Mouse (Mus musculus) CH12.LX (cell line): ENCODE measurements around the gene Ttyh2.

Source experiments
- BHLHE40 ChIP-seq: IDR thresholded peaks from 2 replicates; pipeline ENCODE4 v1.6.1; 2011; ENCODE audit warnings: mild to moderate bottlenecking, low read depth, low read length, improper control_type of control experiment
- CHD2 ChIP-seq: IDR thresholded peaks from 2 replicates; pipeline ENCODE4 v1.6.1; 2011; ENCODE audit warnings: low read length, improper control_type of control experiment
- CTCF ChIP-seq, 2 experiments: IDR thresholded peaks in 1 of 2; conservative IDR thresholded peaks in 1 of 2; 2 replicates each; pipeline ENCODE4 v1.5.1; 2011 to 2012; ENCODE audit warnings: low read depth in 2 of 2, low read length in 2 of 2, improper control_type of control experiment in 1 of 2, inconsistent platforms in 1 of 2, mild to moderate bottlenecking in 1 of 2, moderate library complexity in 1 of 2
- EP300 ChIP-seq: IDR thresholded peaks from 2 replicates; pipeline ENCODE4 v1.6.1; 2011; ENCODE audit warnings: low read length, improper control_type of control experiment
- JUN ChIP-seq: IDR thresholded peaks from 2 replicates; pipeline ENCODE4 v1.6.1; 2011; ENCODE audit warnings: low read depth, mild to moderate bottlenecking, low read length, improper control_type of control experiment, moderate library complexity; ENCODE audit not compliant: insufficient read depth
- JUND ChIP-seq: conservative IDR thresholded peaks from 2 replicates; pipeline ENCODE4 v1.6.1; 2011; ENCODE audit warnings: low read depth, low read length, improper control_type of control experiment
- POLR2A ChIP-seq: IDR thresholded peaks from 2 replicates; pipeline ENCODE4 v1.6.1; 2011; ENCODE audit warnings: low read depth, mild to moderate bottlenecking, improper control_type of control experiment, low read length
- RCOR1 ChIP-seq: conservative IDR thresholded peaks from 2 replicates; pipeline ENCODE4 v1.6.1; 2012; ENCODE audit warnings: low read depth, mild to moderate bottlenecking, inconsistent platforms, low read length, improper control_type of control experiment
- SMC3 ChIP-seq: IDR thresholded peaks from 2 replicates; pipeline ENCODE4 v1.6.1; 2011; ENCODE audit warnings: low read depth, low read length, improper control_type of control experiment
- TBP ChIP-seq: conservative IDR thresholded peaks from 2 replicates; pipeline ENCODE4 v1.6.1; 2011; ENCODE audit warnings: low read depth, low read length, improper control_type of control experiment
- ZMIZ1 ChIP-seq: IDR thresholded peaks from 2 replicates; pipeline ENCODE4 v1.6.1; 2012; ENCODE audit warnings: low read depth, mild to moderate bottlenecking, inconsistent platforms, low read length, improper control_type of control experiment

- no peak for TF ChIP-seq CTCF (conservative IDR thresholded peaks at IDR 0.05 in 1 of 2, IDR thresholded peaks at IDR 0.05 in 1 of 2; ENCODE audit: low read depth in 2 of 2, low read length in 2 of 2)
- TF ChIP-seq TBP: no peak
- TF ChIP-seq JUN: no peak
- TF ChIP-seq RCOR1: 0 out of 2 replicates have a peak, but pooled peaks have one; percentile 59
- no peak for TF ChIP-seq ZMIZ1
- no peak for TF ChIP-seq SMC3
- TF ChIP-seq EP300: no peak
- 0 out of 2 replicates have a peak, but pooled peaks have one; percentile 22 for TF ChIP-seq POLR2A
- TF ChIP-seq JUND: no peak
- no peak for TF ChIP-seq BHLHE40
- peak; percentile 4; the same call in 1 of the 2 replicates for TF ChIP-seq CHD2
These were observed 1.5 kb upstream of the Ttyh2 start for GRCm38 (mm10) chr11:114673719-114674050.
